Mouse (Mus musculus) limb, embryonic 14.5 days (tissue): ENCODE data around the gene Tbxas1. TPM values are rescaled to one million over a fixed set of nuclear protein-coding genes. Genes with fewer than 3 reads are reported as not detected.

ENCODE experiments used
- ATAC-seq: fragments of 200-750 bp; cut with Nextera tagmentation; 2 replicates; pipeline ENCODE4 v1.8.0; 2017; ENCODE audit warnings: low read depth, moderate number of reproducible peaks, moderate TSS enrichment; ENCODE audit not compliant: low FRiP score
- DNase-seq: peaks from one replicate; pipeline ENCODE4 v3.0.0-alpha.2; 2015; ENCODE audit warnings: low spot score
- H3K27ac ChIP-seq: fragments of 300-500 bp; sonication (generic); replicated peaks from 2 replicates; pipeline ENCODE4 v1.5.1; 2014; ENCODE audit warnings: low read depth, mild to moderate bottlenecking, low read length, moderate library complexity, mixed read lengths
- H3K27me3 ChIP-seq: fragments of 300-500 bp; sonication (generic); 2 replicates; pipeline ENCODE4 v1.6.1; 2014; ENCODE audit warnings: low read length, mixed read lengths; ENCODE audit not compliant: control insufficient read depth, insufficient read depth
- H3K36me3 ChIP-seq: fragments of 300-500 bp; sonication (generic); 2 replicates; pipeline ENCODE4 v1.6.1; 2014; ENCODE audit warnings: mild to moderate bottlenecking, low read length, moderate library complexity, mixed read lengths; ENCODE audit not compliant: control insufficient read depth, insufficient read depth
- H3K4me1 ChIP-seq: fragments of 300-500 bp; sonication (generic); 2 replicates; pipeline ENCODE4 v1.6.1; 2014; ENCODE audit warnings: antibody characterized with exemption, low read length, mixed read lengths; ENCODE audit not compliant: control insufficient read depth, insufficient read depth
- H3K4me2 ChIP-seq: fragments of 300-500 bp; sonication (generic); replicated peaks from 2 replicates; pipeline ENCODE4 v1.6.1; 2014; ENCODE audit warnings: low read depth, mild to moderate bottlenecking, low read length, moderate library complexity; ENCODE audit not compliant: severe bottlenecking
- H3K4me3 ChIP-seq: fragments of 300-500 bp; sonication (generic); replicated peaks from 2 replicates; pipeline ENCODE4 v1.5.1; 2014; ENCODE audit warnings: low read length
- H3K9ac ChIP-seq: fragments of 300-500 bp; sonication (generic); 2 replicates; pipeline ENCODE4 v1.6.1; 2014; ENCODE audit warnings: mild to moderate bottlenecking, low read depth, low read length, moderate library complexity; ENCODE audit not compliant: severe bottlenecking
- H3K9me3 ChIP-seq: fragments of 300-500 bp; sonication (generic); 2 replicates; pipeline ENCODE4 v1.6.1; 2016; ENCODE audit warnings: low read length; ENCODE audit not compliant: control insufficient read depth
- POLR2A ChIP-seq: fragments of 200-500 bp; IDR thresholded peaks from 2 replicates; pipeline ENCODE4 v1.8.0; 2012; ENCODE audit warnings: inconsistent platforms, mild to moderate bottlenecking, moderate library complexity, borderline replicate concordance; ENCODE audit not compliant: insufficient read depth, insufficient read length; ENCODE audit errors: extremely low read depth
- WGBS: fragments of 180-500 bp; shearing (Covaris S2); extraction: QIAGEN DNeasy Blood & Tissue Kit; methylation state at CpG from one replicate; pipeline ENCODE4 v1.1.7; 2014; 5-methylcytosine and 5-hydroxymethylcytosine counted together
- polyA plus RNA-seq, 2 experiments: library from polyadenylated mRNA; depleted of rRNA in 1 of 2; stranded (reverse) in 1 of 2; unstranded in 1 of 2; fragments of >200 nt; fragmentation: Nextera tagmentation in 1 of 2; extraction: Ambion mirVana in 1 of 2; gene quantifications; 2 replicates each; pipeline versions ENCODE4 v1.2.1 to v1.2.3; 2012 to 2014

Gene Tbxas1
- polyA plus RNA-seq, 2 experiments: 1.8 to 2.6 TPM

GRCm38 (mm10) chr6:38915776-38916175 is 40.6 kb downstream of the Tbxas1 start:
- Histone ChIP-seq H3K4me2 (no peak overlapping the region), H3K27ac (no peak overlapping the region), H3K9me3 (no peaks in the 10 kb centered on the region), H3K36me3 (no peaks in the 10 kb centered on the region), H3K4me3 (no peak overlapping the region), H3K9ac (no peak overlapping the region), H3K27me3 (no peaks in the 10 kb centered on the region), H3K4me1 (peaks cover 10% of the 10 kb centered on the region)
- no peak for TF ChIP-seq POLR2A
- ATAC-seq (no peak), DNase-seq (no peak)
- 37% methylated on average over 5 of the region's 5 CpGs for WGBS

- 87% methylated on average over 4 of the region's 4 CpGs for WGBS
- TF ChIP-seq POLR2A: no peak
Measured at GRCm38 (mm10) chr6:38916571-38916970, 41.4 kb downstream of the Tbxas1 start.

GRCm38 (mm10) chr6:38917415-38917814 is 42.2 kb downstream of the Tbxas1 start:
- no peak for ATAC-seq
- Histone ChIP-seq H3K36me3 (no peaks in the 10 kb centered on the region), H3K4me1 (peaks cover 10% of the 10 kb centered on the region), H3K9ac (no peak overlapping the region), H3K27ac (no peak overlapping the region), H3K4me2 (no peak overlapping the region), H3K27me3 (no peaks in the 10 kb centered on the region), H3K9me3 (no peaks in the 10 kb centered on the region), H3K4me3 (no peak overlapping the region)
- no peak for TF ChIP-seq POLR2A
- WGBS: 71% methylated on average over 3 of the region's 3 CpGs
- DNase-seq: no peak

More at GRCm38 (mm10) chr6:38916571-38916970, 41.4 kb downstream of the Tbxas1 start:
- peaks cover 10% of the 10 kb centered on the region for H3K4me1 ChIP-seq
- no peaks in the 10 kb centered on the region for H3K9me3 ChIP-seq
- H3K4me2 ChIP-seq: no peak overlapping the region
- no peak overlapping the region for H3K27ac ChIP-seq
- no peak overlapping the region for H3K9ac ChIP-seq
- no peaks in the 10 kb centered on the region for H3K27me3 ChIP-seq
- no peaks in the 10 kb centered on the region for H3K36me3 ChIP-seq
- DNase-seq (no peak), ATAC-seq (no peak)
- no peak overlapping the region for H3K4me3 ChIP-seq

GRCm38 (mm10) chr6:38918728-38919127 is 43.5 kb downstream of the Tbxas1 start:
- H3K4me2 ChIP-seq: no peak overlapping the region
- no peaks in the 10 kb centered on the region for H3K9me3 ChIP-seq
- no peak for TF ChIP-seq POLR2A
- WGBS: 82% methylated on average over 4 of the region's 4 CpGs
- H3K9ac ChIP-seq: no peak overlapping the region
- H3K36me3 ChIP-seq: no peaks in the 10 kb centered on the region
- ATAC-seq: no peak
- no peak overlapping the region for H3K4me3 ChIP-seq
- no peak overlapping the region for H3K27ac ChIP-seq
- H3K4me1 ChIP-seq: peaks cover 10% of the 10 kb centered on the region
- no peaks in the 10 kb centered on the region for H3K27me3 ChIP-seq
- DNase-seq: no peak

- TF ChIP-seq POLR2A: no peak
- no peak overlapping the region for H3K4me2 ChIP-seq
- H3K27me3 ChIP-seq: no peaks in the 10 kb centered on the region
- no peak for ATAC-seq
- no peak overlapping the region for H3K4me3 ChIP-seq
- no peak overlapping the region for H3K9ac ChIP-seq
- peaks cover 10% of the 10 kb centered on the region for H3K4me1 ChIP-seq
- H3K9me3 ChIP-seq: no peaks in the 10 kb centered on the region
- DNase-seq: no peak
- H3K36me3 ChIP-seq: no peaks in the 10 kb centered on the region
- H3K27ac ChIP-seq: no peak overlapping the region
- 87% methylated on average over 14 of the region's 14 CpGs for WGBS
Measured at GRCm38 (mm10) chr6:38919135-38919740, 44.0 kb downstream of the Tbxas1 start.

- ATAC-seq: no peak
- Histone ChIP-seq H3K27ac (no peak overlapping the region), H3K4me3 (no peak overlapping the region), H3K36me3 (no peaks in the 10 kb centered on the region), H3K27me3 (no peaks in the 10 kb centered on the region), H3K9ac (no peak overlapping the region), H3K4me1 (peaks cover 10% of the 10 kb centered on the region), H3K9me3 (no peaks in the 10 kb centered on the region), H3K4me2 (no peak overlapping the region)
- no peak for TF ChIP-seq POLR2A
- 86% methylated on average over 6 of the region's 6 CpGs for WGBS
- no peak for DNase-seq
Measured at GRCm38 (mm10) chr6:38920141-38920540, 44.9 kb downstream of the Tbxas1 start.
